Mouse (Mus musculus) myocyte (in vitro differentiated cells): Measurements from ENCODE around the gene Btg1. TPM values are rescaled to one million over a fixed set of nuclear protein-coding genes. Genes with fewer than 3 reads are reported as not detected.

ENCODE experiments used
- H3K27me3 ChIP-seq: one replicate; pipeline ENCODE4 v1.6.1; 2011; ENCODE audit not compliant: control insufficient read depth, insufficient read depth, insufficient read length
- H3K36me3 ChIP-seq: one replicate; pipeline ENCODE4 v1.6.1; 2011; ENCODE audit not compliant: control insufficient read depth, insufficient read depth
- H3K4me2 ChIP-seq: one replicate; pipeline ENCODE4 v1.6.1; 2011; ENCODE audit warnings: low read depth, control low read depth
- H3K4me3 ChIP-seq: one replicate; pipeline ENCODE4 v1.5.1; 2011; ENCODE audit warnings: mild to moderate bottlenecking, control low read depth, moderate library complexity
- H3K79me2 ChIP-seq: one replicate; pipeline ENCODE4 v1.6.1; 2011; ENCODE audit not compliant: control insufficient read depth, insufficient read depth
- H3ac ChIP-seq: one replicate; pipeline ENCODE4 v1.6.1; 2011; ENCODE audit not compliant: control insufficient read depth, insufficient read length
- CEBPB ChIP-seq: IDR thresholded peaks from 2 replicates; pipeline ENCODE4 v1.6.1; 2011; ENCODE audit warnings: mild to moderate bottlenecking, moderate library complexity; ENCODE audit not compliant: poor library complexity, insufficient read depth, severe bottlenecking
- E2F4 ChIP-seq: IDR thresholded peaks from one replicate; pipeline ENCODE4 v1.6.1; 2011; ENCODE audit warnings: mild to moderate bottlenecking, control low read depth, moderate library complexity; ENCODE audit not compliant: insufficient read depth
- MAX ChIP-seq: IDR thresholded peaks from one replicate; pipeline ENCODE4 v1.6.1; 2011; ENCODE audit warnings: low read depth, mild to moderate bottlenecking, control low read depth
- MYOD1 ChIP-seq, 3 experiments: IDR thresholded peaks; one replicate each; pipeline ENCODE4 v1.6.1; 2011; ENCODE audit warnings: control low read depth in 2 of 3, low read depth in 2 of 3, mild to moderate bottlenecking in 2 of 3, moderate library complexity in 1 of 3; ENCODE audit not compliant: insufficient read length in 2 of 3, control insufficient read depth in 1 of 3
- MYOG ChIP-seq, 3 experiments: IDR thresholded peaks; one replicate each; pipeline ENCODE4 v1.6.1; 2011; ENCODE audit warnings: control low read depth in 2 of 3, low read depth in 2 of 3, mild to moderate bottlenecking in 2 of 3; ENCODE audit not compliant: insufficient read length in 2 of 3, control insufficient read depth in 1 of 3, insufficient read depth in 1 of 3
- POLR2A ChIP-seq: IDR thresholded peaks from one replicate; pipeline ENCODE4 v1.6.1; 2011; ENCODE audit warnings: low read depth, mild to moderate bottlenecking, control low read depth, moderate library complexity; ENCODE audit not compliant: insufficient read length
- POLR2AphosphoS2 ChIP-seq: IDR thresholded peaks from one replicate; pipeline ENCODE4 v1.6.1; 2011; ENCODE audit warnings: low read depth, control low read depth; ENCODE audit not compliant: insufficient read length
- REST ChIP-seq: IDR thresholded peaks from one replicate; pipeline ENCODE4 v1.6.1; 2011; ENCODE audit warnings: mild to moderate bottlenecking, control low read depth, moderate library complexity; ENCODE audit not compliant: insufficient read depth, insufficient read length
- SRF ChIP-seq: IDR thresholded peaks from one replicate; pipeline ENCODE4 v1.6.1; 2011; ENCODE audit warnings: low read depth; ENCODE audit not compliant: control insufficient read depth, insufficient read length
- TCF12 ChIP-seq: IDR thresholded peaks from one replicate; pipeline ENCODE4 v1.6.1; 2011; ENCODE audit warnings: mild to moderate bottlenecking, control low read depth; ENCODE audit not compliant: poor library complexity, insufficient read depth, severe bottlenecking
- TCF3 ChIP-seq: IDR thresholded peaks from one replicate; pipeline ENCODE4 v1.6.1; 2011; ENCODE audit warnings: low read depth, control low read depth; ENCODE audit not compliant: insufficient read length
- USF1 ChIP-seq: IDR thresholded peaks from one replicate; pipeline ENCODE4 v1.6.1; 2011; ENCODE audit warnings: low read depth, mild to moderate bottlenecking, control low read depth, moderate library complexity
- polyA plus RNA-seq: library from polyadenylated mRNA; unstranded; fragments of >200 nt; fragmentation: generic; extraction: Trizol; gene quantifications from one replicate; pipeline ENCODE4 v1.2.1, GENCODE M21; 2012; ENCODE audit warnings: missing spikeins

Btg1 gene
- polyA plus RNA-seq, 1 experiment = 49.9 TPM

DNA sequence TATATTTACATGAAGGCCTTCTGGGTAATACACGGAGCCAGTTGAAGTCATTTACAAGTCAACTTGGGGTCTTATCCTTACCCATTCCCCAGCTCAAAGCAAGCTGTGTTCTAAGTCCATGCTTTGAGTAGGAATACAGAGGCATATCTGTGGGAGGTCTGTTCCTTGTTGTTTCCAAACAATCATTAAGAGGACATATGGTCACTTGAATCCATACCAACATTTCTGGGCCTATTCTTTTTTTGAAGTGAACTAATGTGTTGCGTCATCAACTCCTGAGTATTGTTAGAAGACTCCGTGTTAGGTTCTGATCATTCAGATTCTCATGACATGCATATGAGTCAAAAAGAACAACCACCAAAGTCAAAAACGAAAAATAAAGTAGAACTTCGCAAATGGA lies 37.9 kb upstream of the Btg1 start:
- no peak overlapping the region for H3K4me2 ChIP-seq
- H3ac ChIP-seq = no peak overlapping the region
- no peaks in the 10 kb centered on the region for H3K36me3 ChIP-seq
- no peaks in the 10 kb centered on the region for H3K27me3 ChIP-seq
- H3K4me3 ChIP-seq = no peak overlapping the region
- TF ChIP-seq CEBPB = 0 out of 2 replicates have a peak, but pooled peaks have one; percentile 27
- no peak for TF ChIP-seq SRF
- no peaks in the 10 kb centered on the region for H3K79me2 ChIP-seq

DNA sequence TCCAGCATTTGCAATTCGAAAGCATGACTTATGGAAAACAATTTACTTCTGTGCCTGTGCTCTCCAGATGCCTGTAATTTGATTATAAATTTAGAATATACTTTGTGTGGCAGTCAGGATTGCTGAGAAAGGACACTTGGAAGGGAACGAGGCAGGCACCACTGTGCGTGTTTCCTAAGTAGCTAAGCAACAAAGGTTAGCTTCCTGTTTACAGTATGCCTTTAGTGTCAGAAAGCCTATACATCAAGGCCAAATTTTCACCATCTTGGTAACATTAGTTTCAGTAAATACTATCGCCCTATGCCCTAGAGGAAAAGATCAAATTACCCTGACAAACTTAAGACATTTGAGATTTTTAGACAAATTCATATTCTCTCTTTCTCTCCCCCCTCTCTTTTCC lies 37.4 kb upstream of the Btg1 start:
- no peaks in the 10 kb centered on the region for H3K27me3 ChIP-seq
- H3ac ChIP-seq = no peak overlapping the region
- H3K79me2 ChIP-seq = no peaks in the 10 kb centered on the region
- H3K4me2 ChIP-seq = no peak overlapping the region
- TF ChIP-seq TCF12 (no peak), REST (no peak), POLR2A (no peak), MAX (no peak), MYOD1 (IDR thresholded peaks at IDR 0.05; ENCODE audit: control insufficient read depth in 1 of 3, insufficient read length in 2 of 3, low read depth in 2 of 3) (no peak), SRF (no peak), E2F4 (no peak), CEBPB (no peak), TCF3 (no peak), POLR2AphosphoS2 (no peak), MYOG (IDR thresholded peaks at IDR 0.05; ENCODE audit: control insufficient read depth in 1 of 3, insufficient read depth in 1 of 3, insufficient read length in 2 of 3, low read depth in 2 of 3) (no peak), USF1 (no peak)
- no peaks in the 10 kb centered on the region for H3K36me3 ChIP-seq
- no peak overlapping the region for H3K4me3 ChIP-seq

DNA sequence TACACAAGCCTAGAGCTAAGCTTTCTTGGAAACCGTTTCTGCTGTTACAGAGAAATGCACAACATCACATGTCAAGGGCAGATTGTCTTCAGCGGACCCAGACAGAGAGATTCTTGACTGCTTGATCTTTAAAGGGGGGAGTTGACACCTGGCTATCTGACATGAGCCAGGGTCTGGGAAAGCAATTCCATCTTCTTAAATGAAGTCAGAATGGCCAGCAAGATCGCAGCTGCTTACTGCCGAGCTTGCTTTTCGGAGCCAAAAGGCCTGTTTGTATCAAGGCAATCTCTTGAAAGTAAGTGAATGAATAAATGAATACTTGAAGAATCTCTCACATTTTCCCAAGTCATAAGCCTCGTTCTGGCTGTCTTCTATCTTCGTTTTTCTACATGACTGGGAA lies 36.6 kb upstream of the Btg1 start:
- Histone ChIP-seq H3ac (no peak overlapping the region), H3K79me2 (no peaks in the 10 kb centered on the region), H3K4me3 (no peak overlapping the region), H3K4me2 (no peak overlapping the region), H3K36me3 (no peaks in the 10 kb centered on the region), H3K27me3 (no peaks in the 10 kb centered on the region)
- TF ChIP-seq CEBPB = no peak
- no peak for TF ChIP-seq E2F4

DNA sequence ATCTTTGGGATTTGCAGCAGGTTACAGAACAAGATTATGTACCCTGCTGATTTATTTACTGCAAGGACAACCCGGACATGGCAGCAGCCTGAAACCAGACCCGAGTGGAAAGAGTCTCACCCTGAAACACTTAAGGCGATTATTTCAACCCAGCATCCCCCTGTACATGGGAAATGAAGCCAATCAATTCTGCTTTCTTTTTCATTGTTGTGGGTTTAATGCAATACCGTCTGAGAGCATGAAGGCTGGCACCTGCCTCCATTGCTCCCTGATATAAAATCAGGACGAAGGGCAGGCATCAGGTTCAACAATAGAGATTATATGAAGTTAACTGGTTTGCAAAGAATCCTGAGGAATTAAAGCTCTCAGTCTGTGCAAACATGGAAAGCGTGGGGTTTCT lies 35.6 kb upstream of the Btg1 start:
- H3K4me3 ChIP-seq = no peak overlapping the region
- TF ChIP-seq REST (no peak), TCF12 (no peak), MYOG (IDR thresholded peaks at IDR 0.05; ENCODE audit: control insufficient read depth in 1 of 3, insufficient read depth in 1 of 3, insufficient read length in 2 of 3, low read depth in 2 of 3) (no peak), SRF (no peak), MAX (no peak), MYOD1 (IDR thresholded peaks at IDR 0.05; ENCODE audit: control insufficient read depth in 1 of 3, insufficient read length in 2 of 3, low read depth in 2 of 3) (no peak), POLR2AphosphoS2 (no peak), CEBPB (no peak), USF1 (no peak), TCF3 (no peak), E2F4 (no peak)
- H3K79me2 ChIP-seq = no peaks in the 10 kb centered on the region
- H3K4me2 ChIP-seq = no peak overlapping the region
- no peaks in the 10 kb centered on the region for H3K27me3 ChIP-seq
- H3ac ChIP-seq = no peak overlapping the region
- no peaks in the 10 kb centered on the region for H3K36me3 ChIP-seq

DNA sequence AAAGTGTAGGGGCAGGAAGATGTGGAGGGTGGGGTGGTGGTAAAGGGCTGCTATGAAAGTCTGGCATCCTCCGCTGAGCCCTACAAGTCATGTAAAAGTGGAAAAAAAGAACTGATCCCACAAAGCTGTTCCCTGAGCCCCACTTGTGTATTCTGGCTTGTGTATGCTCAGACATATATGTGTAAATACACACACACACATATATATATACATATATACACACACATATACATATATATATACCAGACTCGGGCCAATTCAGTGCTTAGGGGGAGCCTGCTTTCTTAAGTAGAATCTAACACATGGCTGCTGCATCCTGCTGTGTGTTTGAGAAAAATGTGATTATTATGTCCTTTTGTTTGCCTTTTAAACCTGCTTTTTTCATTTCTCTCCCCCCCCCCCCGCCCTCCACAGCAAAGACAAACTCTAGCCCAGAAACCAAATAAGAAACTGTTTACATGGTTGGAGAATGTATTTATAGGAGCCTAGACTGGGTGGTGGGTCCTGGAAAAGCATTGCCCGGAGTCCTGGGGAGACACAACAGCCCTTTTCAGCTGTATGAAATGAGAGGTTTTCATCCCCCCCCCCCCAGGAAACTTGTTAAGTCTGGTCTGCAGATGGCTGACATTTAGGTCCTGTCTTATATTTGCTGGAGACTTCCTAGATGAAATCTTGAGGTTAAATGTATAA lies 30.5 kb upstream of the Btg1 start:
- Histone ChIP-seq H3K4me3 (no peak overlapping the region), H3K27me3 (no peaks in the 10 kb centered on the region), H3ac (no peak overlapping the region), H3K4me2 (no peak overlapping the region), H3K36me3 (no peaks in the 10 kb centered on the region), H3K79me2 (no peaks in the 10 kb centered on the region)
- TF ChIP-seq MAX = no peak
- no peak for TF ChIP-seq TCF12
- no peak for TF ChIP-seq REST
- TF ChIP-seq MYOG (IDR thresholded peaks at IDR 0.05; ENCODE audit: control insufficient read depth in 1 of 3, insufficient read depth in 1 of 3, insufficient read length in 2 of 3, low read depth in 2 of 3) = no peak
- TF ChIP-seq SRF = no peak
- no peak for TF ChIP-seq USF1
- no peak for TF ChIP-seq E2F4
- no peak for TF ChIP-seq POLR2A
- TF ChIP-seq POLR2AphosphoS2 = no peak
- TF ChIP-seq CEBPB = no peak
- TF ChIP-seq TCF3 = no peak
- TF ChIP-seq MYOD1 (IDR thresholded peaks at IDR 0.05; ENCODE audit: control insufficient read depth in 1 of 3, insufficient read length in 2 of 3, low read depth in 2 of 3) = no peak
